Mouse (Mus musculus) ES-Bruce4 (cell line): ENCODE measurements around the gene Car15.

Source experiments
- CTCF ChIP-seq: IDR thresholded peaks from one replicate; pipeline ENCODE4 v1.8.1; 2011; ENCODE audit warnings: low read depth, low read length
- EP300 ChIP-seq: IDR thresholded peaks from 2 replicates; pipeline ENCODE4 v1.6.1; 2011; ENCODE audit warnings: low read depth, low read length; ENCODE audit not compliant: insufficient read depth
- POLR2A ChIP-seq: IDR thresholded peaks from one replicate; pipeline ENCODE4 v1.8.1; 2011; ENCODE audit warnings: low read length; ENCODE audit not compliant: insufficient read depth

DNA sequence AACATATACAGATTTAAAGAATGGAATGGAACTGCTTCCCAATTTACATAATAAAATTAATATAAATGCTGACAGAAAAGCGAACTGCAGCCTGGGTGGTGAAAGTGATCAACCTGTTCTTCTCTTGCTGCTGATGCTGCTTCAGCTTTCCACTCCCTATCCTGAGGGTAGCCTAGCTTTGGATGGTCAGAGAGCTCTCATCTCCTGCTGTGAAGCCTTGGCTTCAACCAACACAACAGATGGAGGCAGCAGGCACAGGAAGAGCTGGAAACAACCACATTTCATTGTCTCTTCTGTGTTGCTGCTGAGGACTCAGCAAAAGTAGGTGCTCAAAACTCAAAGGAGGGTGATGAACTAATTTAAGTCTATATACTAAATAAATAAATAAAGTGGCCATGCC lies 13.7 kb upstream of the Car15 start:
- TF ChIP-seq CTCF (no peak), POLR2A (no peak), EP300 (no peak)
